Mouse (Mus musculus) cortical plate, adult 2 months (tissue): ENCODE measurements around the gene Trp53.

Experiments
- CTCF ChIP-seq: fragments of 200-500 bp; IDR thresholded peaks from 2 replicates; pipeline ENCODE4 v1.5.1; 2011; ENCODE audit warnings: mild to moderate bottlenecking, control low read depth, low read length; ENCODE audit not compliant: insufficient read depth; ENCODE audit errors: extremely low read depth
- POLR2A ChIP-seq: fragments of 200-500 bp; IDR thresholded peaks from 2 replicates; pipeline ENCODE4 v1.6.1; 2011; ENCODE audit warnings: mild to moderate bottlenecking, low read length, control low read depth; ENCODE audit not compliant: insufficient read depth; ENCODE audit errors: extremely low read depth

DNA sequence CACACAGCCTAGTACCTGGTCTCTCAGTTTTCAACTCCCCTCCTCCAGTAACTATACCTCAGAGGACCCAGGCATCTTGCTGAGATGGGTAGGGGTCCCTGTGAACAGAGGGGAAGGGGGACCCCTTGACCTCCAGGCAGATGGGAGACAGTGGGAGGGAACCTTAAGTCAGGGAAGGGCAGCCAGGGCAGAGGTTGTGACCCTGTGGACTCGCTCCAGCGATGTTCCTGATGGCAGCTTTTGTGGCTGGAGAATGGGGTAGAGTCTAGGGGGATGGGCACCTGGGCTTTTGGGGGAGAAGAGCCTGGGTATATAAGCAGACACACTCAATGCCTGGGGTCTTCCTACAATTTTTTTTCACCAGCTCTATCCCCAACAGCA, 26.8 kb upstream of the Trp53 start:
- no peak for TF ChIP-seq CTCF
- no peak for TF ChIP-seq POLR2A
